Mouse (Mus musculus) CH12.LX (cell line): ENCODE results near the gene Klf7.

Experiments used
- CTCF ChIP-seq, 2 experiments: IDR thresholded peaks in 1 of 2; conservative IDR thresholded peaks in 1 of 2; 2 replicates each; pipeline ENCODE4 v1.5.1; 2011 to 2012; ENCODE audit warnings: low read depth in 2 of 2, low read length in 2 of 2, improper control_type of control experiment in 1 of 2, inconsistent platforms in 1 of 2, mild to moderate bottlenecking in 1 of 2, moderate library complexity in 1 of 2
- USF1 ChIP-seq: IDR thresholded peaks from 2 replicates; pipeline ENCODE4 v1.6.1; 2014; ENCODE audit warnings: low read depth, mild to moderate bottlenecking, inconsistent platforms, low read length, improper control_type of control experiment
- ZKSCAN1 ChIP-seq: IDR thresholded peaks from 2 replicates; pipeline ENCODE4 v1.6.1; 2012; ENCODE audit warnings: low read depth, inconsistent platforms, low read length, improper control_type of control experiment, borderline replicate concordance
- ZMIZ1 ChIP-seq: IDR thresholded peaks from 2 replicates; pipeline ENCODE4 v1.6.1; 2012; ENCODE audit warnings: low read depth, mild to moderate bottlenecking, inconsistent platforms, low read length, improper control_type of control experiment

- TF ChIP-seq CTCF (conservative IDR thresholded peaks at IDR 0.05 in 1 of 2, IDR thresholded peaks at IDR 0.05 in 1 of 2; ENCODE audit: low read depth in 2 of 2, low read length in 2 of 2), result no peak
- no peak for TF ChIP-seq ZMIZ1
- TF ChIP-seq USF1, result no peak
- no peak for TF ChIP-seq ZKSCAN1
Observed at GRCm38 (mm10) chr1:63994248-63995136, 127.6 kb downstream of the Klf7 start.
